18 mouse cellular contexts compared by ENCODE assay signal in genomic region chr7:78769075-78769652, GRCm38 (mm10). TPM values are rescaled to one million over a fixed set of nuclear protein-coding genes. Genes with fewer than 3 reads are reported as not detected.
A peak's percentile ranks its signal among the peaks of the same experiment; 100 is the strongest.
DNase-seq lines count a peak whose midpoint lies in the region; ATAC-seq and TF ChIP-seq lines count a peak whose summit lies in the region.
"Had no signal": no experiment of that assay in that cellular context is flagged by ENCODE, and none has a peak within 500 bp of the region (broad histone marks: within the 10 kb centered on the region; RNA-seq: fewer than 3 reads in every experiment).

No protein-coding gene starts in this region.

- peak; percentile 61 for DNase-seq in kidney, adult 2 months
- no peak for DNase-seq in kidney, postnatal 25 days
- DNase-seq in Patski (ENCODE audit: low read depth, low spot score): peak; percentile 65
- DNase-seq in kidney, adult 9 months: peak; percentile 45
- DNase-seq in thymus, postnatal 25 days: no peak
- DNase-seq: adrenal gland, postnatal 25 days; cerebellum, adult 8-10 months; gastrocnemius, postnatal 36 days; thymus, adult 2 months had no signal

- in situ Hi-C loops in Patski (cut with MboI; ENCODE audit: low pct_unique_long_range_greater_than_20kb): loop anchor here (10.0 to 25.0 kb wide), 3 partner anchors 114 to 707 kb away; no protein-coding TSS in a partner anchor

- H3K4me2 ChIP-seq in stomach, embryonic 14.5 days (replicated peaks; ENCODE audit: low read depth, low read length): no peak overlapping the region
- H3K4me2 ChIP-seq in midbrain, embryonic 16.5 days (ENCODE audit: low read length): no peak overlapping the region
- H3K4me2 ChIP-seq: heart, embryonic 13.5 days; liver, embryonic 15.5 days; neural tube, embryonic 12.5 days had no signal

- H3K4me3 ChIP-seq in kidney, adult 2 months (ENCODE audit: insufficient read depth, low read depth, low read length): no peak overlapping the region
- H3K4me3 ChIP-seq in stomach, embryonic 14.5 days (ENCODE audit: low read depth, low read length): no peak overlapping the region
- H3K4me3 ChIP-seq in midbrain, embryonic 16.5 days (ENCODE audit: low read depth, low read length): no peak overlapping the region
- H3K4me3 ChIP-seq: erythroblast, embryonic 14.5 days; heart, embryonic 13.5 days; liver, embryonic 15.5 days; neural tube, embryonic 12.5 days had no signal

- TF ChIP-seq CTCF in kidney, adult 2 months (conservative IDR thresholded peaks at IDR 0.05; ENCODE audit: insufficient read depth, insufficient read length, low read depth, low read length): no peak
- TF ChIP-seq CTCF in Patski (IDR thresholded peaks at IDR 0.05): no peak

- peak; percentile 90 for ATAC-seq in Patski
- no peak for ATAC-seq in stomach, embryonic 14.5 days (ENCODE audit: insufficient number of reproducible peaks, insufficient read depth, low FRiP score, low read depth)
- no peak for ATAC-seq in midbrain, embryonic 16.5 days
- ATAC-seq: activated CD4-positive, CD25-positive, alpha-beta regulatory T cell, adult 4 months; CD4-positive, CD25-positive, alpha-beta regulatory T cell, adult 4 months; inflammation-experienced regulatory T-cells, adult 6 months had no signal

- H3K9ac ChIP-seq in stomach, embryonic 14.5 days (replicated peaks; ENCODE audit: low read depth, low read length): no peak overlapping the region
- H3K9ac ChIP-seq in midbrain, embryonic 16.5 days (ENCODE audit: low read depth, low read length): no peak overlapping the region
- H3K9ac ChIP-seq: heart, embryonic 13.5 days; liver, embryonic 15.5 days; neural tube, embryonic 12.5 days had no signal

- H3K4me1 ChIP-seq in kidney, adult 2 months (ENCODE audit: control insufficient read depth, insufficient read depth, low read length): no peaks in the 10 kb centered on the region
- H3K4me1 ChIP-seq in stomach, embryonic 14.5 days (ENCODE audit: control insufficient read depth, insufficient read depth, low read length): no peaks in the 10 kb centered on the region
- H3K4me1 ChIP-seq in midbrain, embryonic 16.5 days (ENCODE audit: control insufficient read depth, insufficient read depth, low read length): peaks cover 5% of the 10 kb centered on the region; the same call in 1 of the 2 replicates
- H3K4me1 ChIP-seq: heart, embryonic 13.5 days; liver, embryonic 15.5 days; neural tube, embryonic 12.5 days had no signal

- WGBS in kidney, adult 2 months: 30% methylated on average over 7 of the region's 7 CpGs
- 28% methylated on average over 7 of the region's 7 CpGs for WGBS in stomach, embryonic 14.5 days
- WGBS in midbrain, embryonic 16.5 days: 76% methylated on average over 7 of the region's 7 CpGs

- TF ChIP-seq POLR2A in kidney, adult 2 months (IDR thresholded peaks at IDR 0.05; ENCODE audit: low read depth, low read length): no peak

- H3K9me3 ChIP-seq in stomach, embryonic 14.5 days (ENCODE audit: control insufficient read depth, low read depth, low read length): no peaks in the 10 kb centered on the region
- H3K9me3 ChIP-seq in midbrain, embryonic 16.5 days (replicated peaks; ENCODE audit: control insufficient read depth, low read length, poor library complexity, severe bottlenecking): no peaks in the 10 kb centered on the region
- H3K9me3 ChIP-seq: heart, embryonic 13.5 days; liver, embryonic 15.5 days; neural tube, embryonic 12.5 days had no signal

- H3K36me3 ChIP-seq in kidney, adult 2 months (ENCODE audit: control insufficient read depth, insufficient read depth, low read length): no peaks in the 10 kb centered on the region
- peaks cover 8% of the 10 kb centered on the region for H3K36me3 ChIP-seq in stomach, embryonic 14.5 days (ENCODE audit: control insufficient read depth, insufficient read depth, low read length)
- H3K36me3 ChIP-seq in midbrain, embryonic 16.5 days (ENCODE audit: control insufficient read depth, insufficient read depth, low read length): peaks cover 6% of the 10 kb centered on the region

- CTCF ChIA-PET in Patski (lab: Charles Lee): interaction anchor here (0.9 to 4.1 kb wide), 2 partner anchors 173 to 185 kb away, joined by 4 to 33 read pairs; no protein-coding TSS in a partner anchor

- no peak overlapping the region for H3K27ac ChIP-seq in kidney, adult 2 months (ENCODE audit: insufficient read depth, low read depth, low read length)
- peak overlapping the region; percentile 56; the same call in 1 of the 2 replicates for H3K27ac ChIP-seq in stomach, embryonic 14.5 days (ENCODE audit: low read length)
- H3K27ac ChIP-seq in midbrain, embryonic 16.5 days (ENCODE audit: low read length): no peak overlapping the region
- H3K27ac ChIP-seq: heart, embryonic 13.5 days; liver, embryonic 15.5 days; neural tube, embryonic 12.5 days had no signal

- POLR2A ChIA-PET in Patski (lab: Charles Lee): no interaction called here

- H3K27me3 ChIP-seq in kidney, adult 2 months (replicated peaks; ENCODE audit: control insufficient read depth, insufficient read depth, low read length): no peaks in the 10 kb centered on the region
- no peaks in the 10 kb centered on the region for H3K27me3 ChIP-seq in Patski
- H3K27me3 ChIP-seq in stomach, embryonic 14.5 days (ENCODE audit: control insufficient read depth, insufficient read depth, low read length): no peaks in the 10 kb centered on the region
- no peaks in the 10 kb centered on the region for H3K27me3 ChIP-seq in midbrain, embryonic 16.5 days (ENCODE audit: control insufficient read depth, insufficient read depth, low read depth, low read length)
- H3K27me3 ChIP-seq: liver, embryonic 15.5 days; neural tube, embryonic 12.5 days had no signal

RNA-seq across cellular contexts. Expression of gene Mrps11, which starts 13.8 kb away (rescaled TPM):
- polyA plus RNA-seq in kidney, adult 2 months (2012; rRNA removed): 60.6 and 69.4 TPM in 2 replicates
- polyA plus RNA-seq in Patski (2021): 105 TPM
- polyA plus RNA-seq in stomach, embryonic 14.5 days (2014; fragmentation: Nextera tagmentation; extraction: Ambion mirVana): 73.2 and 74.5 TPM in 2 replicates
- 61.9 and 69.2 TPM in 2 replicates for polyA plus RNA-seq in midbrain, embryonic 16.5 days (2015; fragmentation: Nextera tagmentation; extraction: Ambion mirVana)

RNA-seq across cellular contexts. Expression of gene Mrpl46, which starts 14.2 kb away (rescaled TPM):
- 33.7 and 36.5 TPM in 2 replicates for polyA plus RNA-seq in kidney, adult 2 months (2012; rRNA removed)
- 66.1 TPM for polyA plus RNA-seq in Patski (2021)
- polyA plus RNA-seq in stomach, embryonic 14.5 days (2014; fragmentation: Nextera tagmentation; extraction: Ambion mirVana): 66.5 and 68.6 TPM in 2 replicates
- 54.5 and 54.7 TPM in 2 replicates for polyA plus RNA-seq in midbrain, embryonic 16.5 days (2015; fragmentation: Nextera tagmentation; extraction: Ambion mirVana)

RNA-seq across cellular contexts. Expression of gene Ntrk3, which starts 31.4 kb away (rescaled TPM):
- polyA plus RNA-seq in kidney, adult 2 months (2012; rRNA removed): 9.0 and 9.7 TPM in 2 replicates
- 13.7 TPM for polyA plus RNA-seq in Patski (2021)
- 5.9 and 8.6 TPM in 2 replicates for polyA plus RNA-seq in stomach, embryonic 14.5 days (2014; fragmentation: Nextera tagmentation; extraction: Ambion mirVana)
- 21.7 and 24.7 TPM in 2 replicates for polyA plus RNA-seq in midbrain, embryonic 16.5 days (2015; fragmentation: Nextera tagmentation; extraction: Ambion mirVana)
- polyA plus RNA-seq: erythroblast, embryonic 14.5 days had no signal

Comparison
In these comparisons a context has a peak if more than half of its experiments do, and no peak if none do; other contexts are left out.
1. DNase-seq: peak in kidney, adult 2 months (single experiment), Patski (single experiment) and kidney, adult 9 months (single experiment); none in kidney, postnatal 25 days (0 of 2) and thymus, postnatal 25 days (single experiment).